Mouse (Mus musculus) spleen, adult 12 weeks (tissue): ENCODE data around the gene Dpep1.

Experiments
- DNase-seq: peaks from one replicate; pipeline ENCODE4 v3.0.0; 2022; ENCODE audit warnings: low spot score

Gene Dpep1

GRCm38 (mm10) chr8:123185566-123186409 lies at the start of gene Dpep1:
Gene Dpep1 (plus strand): TSS chr8:123186242.
- DNase-seq = no peak

GRCm38 (mm10) chr8:123136287-123136686 lies 49.8 kb upstream of the Dpep1 start:
- no peak for DNase-seq

- no peak for DNase-seq
Observed at GRCm38 (mm10) chr8:123137645-123138077, 48.4 kb upstream of the Dpep1 start.

- DNase-seq = no peak
Observed at GRCm38 (mm10) chr8:123138741-123139140, 47.3 kb upstream of the Dpep1 start.

GRCm38 (mm10) chr8:123141741-123142462 lies 44.1 kb upstream of the Dpep1 start:
- no peak for DNase-seq

GRCm38 (mm10) chr8:123145279-123145678 lies 40.8 kb upstream of the Dpep1 start:
- DNase-seq = no peak

GRCm38 (mm10) chr8:123146390-123146789 lies 39.7 kb upstream of the Dpep1 start:
- DNase-seq = no peak

GRCm38 (mm10) chr8:123150737-123151171 lies 35.3 kb upstream of the Dpep1 start:
- DNase-seq = no peak

- no peak for DNase-seq
Observed at GRCm38 (mm10) chr8:123155177-123155576, 30.9 kb upstream of the Dpep1 start.

GRCm38 (mm10) chr8:123156070-123156773 lies 29.8 kb upstream of the Dpep1 start:
- peak; percentile 22 for DNase-seq

GRCm38 (mm10) chr8:123157888-123158465 lies 28.1 kb upstream of the Dpep1 start, which contains the start of gene Sult5a1:
Gene Sult5a1 (minus strand): TSS chr8:123158315.
- DNase-seq = no peak

GRCm38 (mm10) chr8:123181391-123181790 lies 4.7 kb upstream of the Dpep1 start:
- no peak for DNase-seq

- DNase-seq = no peak
Observed at GRCm38 (mm10) chr8:123188006-123188405, 2.0 kb downstream of the Dpep1 start.

GRCm38 (mm10) chr8:123188841-123189240 lies 2.8 kb downstream of the Dpep1 start:
- no peak for DNase-seq

- DNase-seq = peak; percentile 26
Observed at GRCm38 (mm10) chr8:123190678-123191077, 4.6 kb downstream of the Dpep1 start.

GRCm38 (mm10) chr8:123191908-123192307 lies 5.9 kb downstream of the Dpep1 start:
- no peak for DNase-seq

GRCm38 (mm10) chr8:123193771-123194170 lies 7.7 kb downstream of the Dpep1 start:
- DNase-seq = no peak

- DNase-seq = peak; percentile 55
Observed at GRCm38 (mm10) chr8:123197016-123197415, 11.0 kb downstream of the Dpep1 start.

GRCm38 (mm10) chr8:123199864-123200263 lies 13.8 kb downstream of the Dpep1 start:
- DNase-seq = no peak

GRCm38 (mm10) chr8:123202288-123202687 lies 16.2 kb downstream of the Dpep1 start:
- peak; percentile 59 for DNase-seq

- no peak for DNase-seq
Observed at GRCm38 (mm10) chr8:123203571-123203970, 17.5 kb downstream of the Dpep1 start.

- no peak for DNase-seq
Observed at GRCm38 (mm10) chr8:123211876-123212275, 25.8 kb downstream of the Dpep1 start.
